Mouse (Mus musculus) leukemia stem cell, adult 10-12 weeks (primary cell): Measurements from ENCODE around the gene Ttll4. TPM values are rescaled to one million over a fixed set of nuclear protein-coding genes. Genes with fewer than 3 reads are reported as not detected.

ENCODE experiments used
- polyA plus RNA-seq: library from polyadenylated mRNA; stranded (reverse); fragments of >175 nt; gene quantifications from 2 replicates; pipeline ENCODE4 v1.2.3, GENCODE M21; 2012; ENCODE audit warnings: low replicate concordance

The Ttll4 gene
- 16.7 and 18.5 TPM in 2 replicates for polyA plus RNA-seq

DNA sequence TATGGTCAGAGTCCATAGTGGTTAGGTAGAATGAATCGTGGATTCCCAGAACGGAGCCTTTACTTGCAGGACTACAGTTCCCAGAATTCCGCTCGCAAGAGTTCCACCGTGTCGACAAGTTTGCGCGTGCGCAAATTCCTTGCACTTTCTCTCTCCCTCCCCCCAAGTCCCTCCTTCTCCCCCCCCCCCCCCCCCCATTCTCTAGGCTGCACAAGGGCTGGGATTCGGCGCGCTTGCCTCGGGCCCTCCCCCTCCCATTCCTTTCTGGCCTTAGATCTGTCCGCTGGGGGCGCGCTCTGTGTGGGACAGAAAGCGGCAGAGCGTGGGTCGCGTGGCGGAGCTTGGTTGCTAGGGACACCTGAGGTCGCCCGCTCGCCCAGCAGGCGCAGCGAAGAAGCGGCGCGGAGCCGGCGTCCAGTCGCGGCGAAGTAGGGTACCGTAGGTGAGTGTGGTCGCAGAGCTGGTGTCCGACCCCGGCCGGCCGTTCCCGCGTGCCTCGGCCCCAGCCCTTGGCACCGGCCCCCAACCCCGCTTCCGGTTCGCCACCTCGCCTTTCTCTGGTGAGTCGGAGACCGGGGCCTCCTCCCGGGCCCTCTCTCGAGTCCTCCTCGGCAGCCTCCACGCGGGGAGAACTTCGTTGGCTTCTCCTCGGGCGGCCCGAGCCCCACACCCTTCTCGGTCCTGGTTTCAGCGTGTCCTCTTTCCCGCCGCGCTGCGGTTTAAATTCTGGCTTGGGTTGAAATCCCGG lies at the start of gene Ttll4:
Gene Ttll4 (plus strand): TSS at position 298 of the 748 bp plus-strand sequence.

DNA sequence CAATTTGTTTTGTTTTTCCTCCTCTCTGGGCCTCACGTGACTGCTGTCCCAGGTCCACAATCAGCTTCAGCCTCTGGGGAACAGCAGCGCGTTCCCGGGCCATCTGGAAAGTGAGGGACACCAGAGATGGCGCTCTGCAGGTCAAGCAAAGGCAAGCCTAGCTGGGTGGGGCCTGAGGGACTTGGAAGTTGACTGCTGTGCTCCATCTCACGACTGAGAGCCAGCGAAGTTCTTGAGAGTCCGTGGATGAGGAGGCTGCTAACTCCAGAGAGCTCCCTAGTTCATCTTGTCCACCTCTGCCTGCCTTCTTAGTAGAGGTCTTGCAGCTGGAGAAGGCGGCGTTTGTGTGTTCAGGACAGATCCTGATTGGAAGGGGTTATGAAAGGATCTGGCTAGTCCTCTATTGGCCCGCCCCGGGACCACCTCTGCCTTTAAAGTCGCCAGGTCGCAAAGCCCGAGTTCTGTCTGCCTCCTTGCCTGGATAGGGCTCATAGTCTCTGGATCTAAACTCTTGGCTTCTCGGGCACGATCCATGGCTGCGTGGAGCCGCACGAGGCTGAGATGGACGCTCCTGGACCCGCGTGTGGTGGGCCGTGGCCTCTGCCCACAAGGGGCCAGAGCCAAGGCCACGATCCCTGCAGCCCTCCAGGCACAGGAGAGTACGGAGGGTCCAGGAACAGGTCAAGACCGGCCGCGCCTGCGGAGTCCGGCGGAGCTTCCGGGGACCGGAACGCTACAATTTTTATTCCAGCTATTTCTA lies 51.7 kb downstream of the Ttll4 start, which contains the start of gene Cyp27a1:
Gene Cyp27a1 (plus strand): TSS at position 476 of the 760 bp plus-strand sequence.

DNA sequence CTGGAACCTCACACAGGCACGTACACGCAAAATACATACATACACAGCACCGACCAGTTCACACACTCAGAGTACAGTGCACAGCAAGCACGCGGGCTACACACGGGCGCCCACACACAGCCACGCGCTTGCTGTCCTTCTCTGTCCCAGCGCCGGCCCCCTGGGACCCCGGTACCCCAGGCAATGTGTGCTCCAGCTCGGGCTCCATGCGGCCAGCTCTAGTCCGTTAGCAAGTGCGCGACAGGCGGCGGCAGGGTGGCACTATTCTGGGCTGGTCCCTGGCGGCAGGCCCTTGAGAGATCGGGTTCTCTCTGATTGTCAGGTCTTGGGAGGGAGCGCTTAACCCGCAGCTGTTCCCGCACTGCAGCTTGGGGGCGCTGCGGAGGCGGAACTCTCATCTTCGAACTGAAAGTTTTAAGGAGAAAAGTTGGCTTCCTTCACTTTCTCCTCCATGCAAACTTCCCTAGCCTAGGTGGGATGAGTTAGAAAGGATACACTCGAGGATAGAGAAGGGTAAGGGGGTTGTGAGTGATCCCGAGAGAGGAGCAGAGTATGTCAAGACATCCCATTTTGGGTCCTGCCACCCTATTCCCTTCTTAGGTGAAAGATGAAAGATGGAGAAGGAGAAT lies 87.2 kb downstream of the Ttll4 start, which contains the start of gene Prkag3:
Gene Prkag3 (minus strand): TSS at position 579 of the 629 bp plus-strand sequence.

Other genes starting within 250 kb of the Ttll4 start
- gene Cnot9, start 155.7 kb upstream of the Ttll4 start, polyA plus RNA-seq, result 6.6 and 23.7 TPM in 2 replicates
- gene Plcd4, start 118.9 kb upstream of the Ttll4 start, polyA plus RNA-seq, result 0.05 TPM in 1 of 2 replicates, not detected in the other
- 0.33 and 7.0 TPM in 2 replicates for gene Usp37, start 117.5 kb upstream of the Ttll4 start, polyA plus RNA-seq
- 8.7 and 19.0 TPM in 2 replicates for gene Zfp142, start 73.5 kb upstream of the Ttll4 start, polyA plus RNA-seq
- 0.81 and 2.4 TPM in 2 replicates for gene Bcs1l, start 73.5 kb upstream of the Ttll4 start, polyA plus RNA-seq
- 6.9 and 8.4 TPM in 2 replicates for gene Rnf25, start 60.3 kb upstream of the Ttll4 start, polyA plus RNA-seq
- gene Stk36, start 60.3 kb upstream of the Ttll4 start, polyA plus RNA-seq, result 0.23 and 0.42 TPM in 2 replicates
- gene Cyp27a1, start 51.8 kb downstream of the Ttll4 start, polyA plus RNA-seq, result 1.7 and 1.8 TPM in 2 replicates
- not detected in 2 replicates for gene Prkag3, start 87.5 kb downstream of the Ttll4 start, polyA plus RNA-seq
- 0.57 and 0.81 TPM in 2 replicates for gene Wnt6, start 110.1 kb downstream of the Ttll4 start, polyA plus RNA-seq
- 1.2 and 5.2 TPM in 2 replicates for gene Wnt10a, start 129.8 kb downstream of the Ttll4 start, polyA plus RNA-seq
- not detected in 2 replicates for gene Cdk5r2, start 193.2 kb downstream of the Ttll4 start, polyA plus RNA-seq
- not detected in 2 replicates for gene Fev, start 223.7 kb downstream of the Ttll4 start, polyA plus RNA-seq
- not detected in 2 replicates for gene Cryba2, start 231.4 kb downstream of the Ttll4 start, polyA plus RNA-seq